Mouse (Mus musculus): ENCODE measurements around the gene Kctd2. TPM values are rescaled to one million over a fixed set of nuclear protein-coding genes. Genes with fewer than 3 reads are reported as not detected.

The Kctd2 gene
- polyA plus RNA-seq, 1 experiment from 2014 or later, result 5.4 TPM

DNA sequence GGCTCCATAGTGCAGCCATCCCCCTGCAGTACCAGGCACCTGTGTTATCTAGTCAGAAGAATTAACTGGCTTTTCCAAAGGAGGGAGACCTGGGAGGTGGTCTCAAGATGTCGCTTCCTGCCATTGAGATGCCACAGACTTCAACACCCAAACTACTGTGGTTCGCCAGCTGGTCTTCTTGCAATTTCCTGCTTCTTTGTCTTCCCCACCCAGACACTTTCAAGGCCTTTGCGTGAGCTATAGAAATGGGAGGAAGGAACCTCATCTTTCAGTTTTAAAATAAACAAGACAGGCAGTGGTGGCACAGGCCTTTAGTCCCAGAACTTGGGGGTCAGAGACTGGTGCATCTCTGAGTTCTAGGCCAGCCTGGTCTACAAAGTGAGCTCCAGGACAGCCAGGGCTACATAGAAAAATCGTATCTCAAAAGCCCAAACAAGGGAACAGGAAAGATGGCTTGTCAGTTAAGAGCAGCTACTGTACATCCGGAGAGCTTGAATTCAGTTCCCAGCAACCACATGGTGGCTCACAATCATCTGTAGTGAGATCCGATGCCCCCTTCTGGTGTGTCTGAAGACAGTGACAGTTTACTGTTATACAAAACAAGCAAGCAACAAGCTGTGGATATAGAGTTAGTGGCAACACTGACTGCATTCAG is 11.5 kb upstream of the Kctd2 start:
- ATAC-seq, result no peak
- H3K9me3 ChIP-seq (ENCODE audit: low read length), result no peaks in the 10 kb centered on the region
- H3K9ac ChIP-seq (replicated peaks), result no peak overlapping the region
- H3K36me3 ChIP-seq (replicated peaks; ENCODE audit: insufficient read depth, low read length), result peaks cover 15% of the 10 kb centered on the region
- H3K4me3 ChIP-seq (ENCODE audit: low read depth, low read length), result no peak overlapping the region
- H3K27ac ChIP-seq (ENCODE audit: low read depth), result peak overlapping the region; percentile 55
- H3K27me3 ChIP-seq (ENCODE audit: insufficient read depth, low read length), result no peaks in the 10 kb centered on the region
- H3K4me2 ChIP-seq (ENCODE audit: low read depth, low read length), result no peak overlapping the region
- WGBS (ENCODE audit: insufficient replicate concordance), result 55% methylated on average over 6 of the region's 6 CpGs
- TF ChIP-seq EP300 (IDR thresholded peaks at IDR 0.05; ENCODE audit: low read depth) (no peak), CTCF (IDR thresholded peaks at IDR 0.05; ENCODE audit: low read depth) (no peak; the same call in 1 of the 2 replicates)
- DNase-seq, result no peak
- H3K4me1 ChIP-seq (ENCODE audit: insufficient read depth), result peaks cover 25% of the 10 kb centered on the region

- no peak for ATAC-seq
- Histone ChIP-seq H3K4me1 (ENCODE audit: insufficient read depth) (peaks cover 20% of the 10 kb centered on the region), H3K36me3 (replicated peaks; ENCODE audit: insufficient read depth, low read length) (peaks cover 15% of the 10 kb centered on the region), H3K4me3 (ENCODE audit: low read depth, low read length) (no peak overlapping the region), H3K9me3 (ENCODE audit: low read length) (no peaks in the 10 kb centered on the region), H3K27ac (ENCODE audit: low read depth) (no peak overlapping the region), H3K27me3 (ENCODE audit: insufficient read depth, low read length) (no peaks in the 10 kb centered on the region), H3K9ac (replicated peaks) (no peak overlapping the region), H3K4me2 (ENCODE audit: low read depth, low read length) (no peak overlapping the region)
- no peak for DNase-seq
- 86% methylated on average over 7 of the region's 7 CpGs for WGBS (ENCODE audit: insufficient replicate concordance)
- TF ChIP-seq EP300 (IDR thresholded peaks at IDR 0.05; ENCODE audit: low read depth) (no peak), CTCF (IDR thresholded peaks at IDR 0.05; ENCODE audit: low read depth) (no peak)
Measured at GRCm38 (mm10) chr11:115409556-115409955, 10.4 kb upstream of the Kctd2 start.

- Histone ChIP-seq H3K27me3 (ENCODE audit: insufficient read depth, low read length) (no peaks in the 10 kb centered on the region), H3K27ac (ENCODE audit: low read depth) (peak overlapping the region; percentile 80), H3K9me3 (ENCODE audit: low read length) (no peaks in the 10 kb centered on the region), H3K4me2 (ENCODE audit: low read depth, low read length) (peak overlapping the region; percentile 96), H3K36me3 (replicated peaks; ENCODE audit: insufficient read depth, low read length) (peaks cover 25% of the 10 kb centered on the region), H3K9ac (replicated peaks) (peak overlapping the region; percentile 94), H3K4me3 (ENCODE audit: low read depth, low read length) (peak overlapping the region; percentile 91), H3K4me1 (ENCODE audit: insufficient read depth) (peaks cover 24% of the 10 kb centered on the region)
- TF ChIP-seq CTCF (IDR thresholded peaks at IDR 0.05; ENCODE audit: low read depth) (peak; percentile 5; the same call in 1 of the 2 replicates), EP300 (IDR thresholded peaks at IDR 0.05; ENCODE audit: low read depth) (no peak)
- peak; percentile 46 for ATAC-seq
- 2% methylated on average over 27 of the region's 45 CpGs for WGBS (ENCODE audit: insufficient replicate concordance)
- DNase-seq, result peak; percentile 72
Measured at GRCm38 (mm10) chr11:115420336-115421190, 635 bp downstream of the Kctd2 start.

DNA sequence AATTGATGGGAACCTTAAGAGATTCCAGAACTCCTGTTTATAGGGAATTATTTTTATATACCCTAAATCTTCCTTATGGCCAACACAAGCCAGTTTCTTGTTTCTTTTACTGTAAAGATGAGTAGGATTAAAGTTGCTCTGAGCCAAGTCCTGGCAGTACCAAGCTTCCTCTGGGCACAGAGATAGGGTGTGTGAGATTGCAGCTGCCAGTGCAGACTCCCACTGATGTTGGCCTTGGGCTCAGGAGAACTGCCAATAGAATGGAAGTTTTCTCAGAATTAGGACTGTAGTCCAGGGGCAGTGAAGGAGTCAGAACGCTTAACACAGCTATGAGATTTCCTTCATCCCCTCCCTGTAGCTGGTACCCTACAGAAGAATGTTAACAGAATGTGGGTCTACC is 1.4 kb downstream of the Kctd2 start:
- H3K4me3 ChIP-seq (ENCODE audit: low read depth, low read length), result peak overlapping the region; percentile 91; the same call in 1 of the 2 replicates
- peaks cover 23% of the 10 kb centered on the region for H3K36me3 ChIP-seq (replicated peaks; ENCODE audit: insufficient read depth, low read length)
- no peak for ATAC-seq
- no peak for TF ChIP-seq CTCF (IDR thresholded peaks at IDR 0.05; ENCODE audit: low read depth)
- no peak for TF ChIP-seq EP300 (IDR thresholded peaks at IDR 0.05; ENCODE audit: low read depth)
- H3K27ac ChIP-seq (ENCODE audit: low read depth), result no peak overlapping the region
- H3K9me3 ChIP-seq (ENCODE audit: low read length), result no peaks in the 10 kb centered on the region
- H3K9ac ChIP-seq (replicated peaks), result no peak overlapping the region
- H3K4me2 ChIP-seq (ENCODE audit: low read depth, low read length), result peak overlapping the region; percentile 96
- peaks cover 24% of the 10 kb centered on the region for H3K4me1 ChIP-seq (ENCODE audit: insufficient read depth)
- 51% methylated on average over 1 of the region's 1 CpGs for WGBS (ENCODE audit: insufficient replicate concordance)
- no peaks in the 10 kb centered on the region for H3K27me3 ChIP-seq (ENCODE audit: insufficient read depth, low read length)
- no peak for DNase-seq

- Histone ChIP-seq H3K9me3 (ENCODE audit: low read length) (no peaks in the 10 kb centered on the region), H3K4me2 (ENCODE audit: low read depth, low read length) (no peak overlapping the region), H3K4me1 (ENCODE audit: insufficient read depth) (peaks cover 24% of the 10 kb centered on the region), H3K4me3 (ENCODE audit: low read depth, low read length) (no peak overlapping the region), H3K36me3 (replicated peaks; ENCODE audit: insufficient read depth, low read length) (peaks cover 17% of the 10 kb centered on the region), H3K9ac (replicated peaks) (no peak overlapping the region), H3K27me3 (ENCODE audit: insufficient read depth, low read length) (no peaks in the 10 kb centered on the region), H3K27ac (ENCODE audit: low read depth) (no peak overlapping the region)
- ATAC-seq (no peak), DNase-seq (no peak)
- WGBS (ENCODE audit: insufficient replicate concordance), result 87% methylated on average over 16 of the region's 16 CpGs
- TF ChIP-seq CTCF (IDR thresholded peaks at IDR 0.05; ENCODE audit: low read depth), result no peak
Measured at GRCm38 (mm10) chr11:115421972-115422371, 2.0 kb downstream of the Kctd2 start.

- DNase-seq, result no peak
- peaks cover 22% of the 10 kb centered on the region for H3K4me1 ChIP-seq (ENCODE audit: insufficient read depth)
- H3K9ac ChIP-seq (replicated peaks), result no peak overlapping the region
- ATAC-seq, result no peak
- H3K27ac ChIP-seq (ENCODE audit: low read depth), result no peak overlapping the region
- H3K27me3 ChIP-seq (ENCODE audit: insufficient read depth, low read length), result no peaks in the 10 kb centered on the region
- TF ChIP-seq EP300 (IDR thresholded peaks at IDR 0.05; ENCODE audit: low read depth) (no peak), CTCF (IDR thresholded peaks at IDR 0.05; ENCODE audit: low read depth) (no peak)
- H3K36me3 ChIP-seq (replicated peaks; ENCODE audit: insufficient read depth, low read length), result peaks cover 12% of the 10 kb centered on the region
- 61% methylated on average over 3 of the region's 3 CpGs for WGBS (ENCODE audit: insufficient replicate concordance)
- H3K4me3 ChIP-seq (ENCODE audit: low read depth, low read length), result no peak overlapping the region
- no peaks in the 10 kb centered on the region for H3K9me3 ChIP-seq (ENCODE audit: low read length)
- H3K4me2 ChIP-seq (ENCODE audit: low read depth, low read length), result no peak overlapping the region
Measured at GRCm38 (mm10) chr11:115423091-115423490, 3.2 kb downstream of the Kctd2 start.

Data from liver, postnatal 0 days (tissue).